In genomic region chr3:122343437-122343853, GRCm38 (mm10) we compare ENCODE assay signal across 20 mouse cellular contexts. TPM values are rescaled to one million over a fixed set of nuclear protein-coding genes. Genes with fewer than 3 reads are reported as not detected.
DNase-seq lines count a peak whose midpoint lies in the region; ATAC-seq and TF ChIP-seq lines count a peak whose summit lies in the region.
"Had no signal": no experiment of that assay in that cellular context is flagged by ENCODE, and none has a peak within 500 bp of the region (broad histone marks: within the 10 kb centered on the region; RNA-seq: fewer than 3 reads in every experiment).

No protein-coding gene starts in this region.

- WGBS in hindbrain, embryonic 16.5 days, result 59% methylated on average over 9 of the region's 9 CpGs
- WGBS in hindbrain, embryonic 14.5 days, result 66% methylated on average over 9 of the region's 9 CpGs
- WGBS in kidney, embryonic 14.5 days, result 68% methylated on average over 9 of the region's 9 CpGs

- no peaks in the 10 kb centered on the region for H3K4me1 ChIP-seq in hindbrain, embryonic 16.5 days (ENCODE audit: control insufficient read depth, insufficient read depth, low read depth, low read length)
- H3K4me1 ChIP-seq in hindbrain, embryonic 14.5 days (replicated peaks; ENCODE audit: control insufficient read depth, insufficient read depth, low read length), result no peaks in the 10 kb centered on the region
- H3K4me1 ChIP-seq in kidney, embryonic 14.5 days (ENCODE audit: control insufficient read depth, insufficient read depth, low read length), result no peaks in the 10 kb centered on the region

- H3K36me3 ChIP-seq in hindbrain, embryonic 16.5 days (ENCODE audit: control insufficient read depth, insufficient read depth, low read length), result no peaks in the 10 kb centered on the region
- no peaks in the 10 kb centered on the region for H3K36me3 ChIP-seq in hindbrain, embryonic 14.5 days (replicated peaks; ENCODE audit: control insufficient read depth, insufficient read depth)
- no peaks in the 10 kb centered on the region for H3K36me3 ChIP-seq in myocyte (ENCODE audit: control insufficient read depth, insufficient read depth)
- H3K36me3 ChIP-seq in kidney, embryonic 14.5 days (ENCODE audit: control insufficient read depth, insufficient read depth, low read length), result no peaks in the 10 kb centered on the region
- H3K36me3 ChIP-seq: forebrain, embryonic 10.5 days; limb, embryonic 13.5 days; neural tube, embryonic 15.5 days had no signal

- TF ChIP-seq POLR2A in myocyte (IDR thresholded peaks at IDR 0.05; ENCODE audit: insufficient read length, low read depth), result no peak

- no peak overlapping the region for H3K4me3 ChIP-seq in hindbrain, embryonic 16.5 days (ENCODE audit: low read length)
- no peak overlapping the region for H3K4me3 ChIP-seq in hindbrain, embryonic 14.5 days (replicated peaks; ENCODE audit: low read length)
- H3K4me3 ChIP-seq in myocyte, result no peak overlapping the region
- no peak overlapping the region for H3K4me3 ChIP-seq in kidney, embryonic 14.5 days (ENCODE audit: low read length)
- H3K4me3 ChIP-seq: forebrain, embryonic 10.5 days; limb, embryonic 13.5 days; neural tube, embryonic 15.5 days had no signal

- H3K9me3 ChIP-seq in hindbrain, embryonic 16.5 days (ENCODE audit: control insufficient read depth, low read length), result no peaks in the 10 kb centered on the region
- H3K9me3 ChIP-seq in hindbrain, embryonic 14.5 days (ENCODE audit: control insufficient read depth, low read length), result no peaks in the 10 kb centered on the region
- no peaks in the 10 kb centered on the region for H3K9me3 ChIP-seq in kidney, embryonic 14.5 days (ENCODE audit: control insufficient read depth, low read length)
- H3K9me3 ChIP-seq: forebrain, embryonic 10.5 days; limb, embryonic 13.5 days; neural tube, embryonic 15.5 days had no signal

- no peak overlapping the region for H3K9ac ChIP-seq in hindbrain, embryonic 16.5 days (ENCODE audit: low read depth, low read length)
- H3K9ac ChIP-seq in hindbrain, embryonic 14.5 days, result no peak overlapping the region
- H3K9ac ChIP-seq in kidney, embryonic 14.5 days (ENCODE audit: low read depth, low read length), result no peak overlapping the region
- H3K9ac ChIP-seq: limb, embryonic 13.5 days; liver, embryonic 14.5 days; neural tube, embryonic 15.5 days had no signal

- no peak overlapping the region for H3K4me2 ChIP-seq in hindbrain, embryonic 16.5 days (ENCODE audit: low read length)
- H3K4me2 ChIP-seq in hindbrain, embryonic 14.5 days (replicated peaks), result no peak overlapping the region
- peak overlapping the region; percentile 55 for H3K4me2 ChIP-seq in myocyte (ENCODE audit: low read depth)
- no peak overlapping the region for H3K4me2 ChIP-seq in kidney, embryonic 14.5 days (replicated peaks; ENCODE audit: low read depth, low read length)
- H3K4me2 ChIP-seq: limb, embryonic 13.5 days; midbrain, embryonic 11.5 days; neural tube, embryonic 15.5 days had no signal

- ATAC-seq in hindbrain, embryonic 16.5 days, result peak; percentile 48; the same call in 1 of the 2 replicates
- ATAC-seq in hindbrain, embryonic 14.5 days (ENCODE audit: low FRiP score), result no peak
- no peak for ATAC-seq in kidney, embryonic 14.5 days (ENCODE audit: low FRiP score, low TSS enrichment)
- ATAC-seq: lung, postnatal 0 days had no signal

- no peak overlapping the region for H3K27ac ChIP-seq in hindbrain, embryonic 16.5 days (ENCODE audit: low read depth, low read length)
- H3K27ac ChIP-seq in hindbrain, embryonic 14.5 days, result no peak overlapping the region
- no peak overlapping the region for H3K27ac ChIP-seq in kidney, embryonic 14.5 days (ENCODE audit: low read depth, low read length)
- H3K27ac ChIP-seq: forebrain, embryonic 10.5 days; limb, embryonic 13.5 days; liver, embryonic 14.5 days; neural tube, embryonic 15.5 days had no signal

- H3ac ChIP-seq in myocyte (ENCODE audit: control insufficient read depth, insufficient read length), result no peak overlapping the region

- DNase-seq in hindbrain, embryonic 14.5 days (ENCODE audit: low spot score), result no peak
- peak; percentile 58 for DNase-seq in right cerebral cortex, adult 18-20 months
- DNase-seq in right cerebral cortex, postnatal 14 days, result no peak
- peak; percentile 76 for DNase-seq in NIH3T3 (ENCODE audit: low read depth)
- DNase-seq in lung, postnatal 36 days, result no peak
- DNase-seq: cerebellum, adult 9-10 months; gastrocnemius, postnatal 25 days; heart, postnatal 14 days; kidney, adult 2 months; layer of hippocampus, postnatal 36 days; thymus, adult 18-20 months had no signal

- H3K27me3 ChIP-seq in hindbrain, embryonic 16.5 days (replicated peaks; ENCODE audit: control insufficient read depth, insufficient read depth, low read length), result no peaks in the 10 kb centered on the region
- H3K27me3 ChIP-seq in hindbrain, embryonic 14.5 days (ENCODE audit: control insufficient read depth, insufficient read depth, low read length), result no peaks in the 10 kb centered on the region
- no peaks in the 10 kb centered on the region for H3K27me3 ChIP-seq in myocyte (ENCODE audit: control insufficient read depth, insufficient read depth, insufficient read length)
- H3K27me3 ChIP-seq in kidney, embryonic 14.5 days (ENCODE audit: control insufficient read depth, insufficient read depth, low read length), result no peaks in the 10 kb centered on the region
- H3K27me3 ChIP-seq: limb, embryonic 13.5 days; neural tube, embryonic 15.5 days had no signal

- H3K79me2 ChIP-seq in myocyte (ENCODE audit: control insufficient read depth, insufficient read depth), result no peaks in the 10 kb centered on the region

TF ChIP-seq in myocyte, 11 proteins besides CTCF, POLR2A, EP300 and RAD21:
- TF ChIP-seq USF1 (IDR thresholded peaks at IDR 0.05; ENCODE audit: low read depth) (no peak), CEBPB (IDR thresholded peaks at IDR 0.05; ENCODE audit: insufficient read depth, poor library complexity, severe bottlenecking) (no peak), MYOD1 (IDR thresholded peaks at IDR 0.05; ENCODE audit: control insufficient read depth in 1 of 3, insufficient read length in 2 of 3, low read depth in 2 of 3) (peak in 2 of 3 experiments; percentile 36 to 37), TCF12 (IDR thresholded peaks at IDR 0.05; ENCODE audit: insufficient read depth, poor library complexity, severe bottlenecking) (no peak)

RNA-seq across cellular contexts. Expression of gene Bcar3, which starts 49.5 kb away (rescaled TPM):
- 6.8 and 7.1 TPM in 2 replicates for polyA plus RNA-seq in hindbrain, embryonic 16.5 days (2015; fragmentation: Nextera tagmentation; extraction: Ambion mirVana)
- 5.2 and 6.2 TPM in 2 replicates for polyA plus RNA-seq in hindbrain, embryonic 14.5 days (2014; fragmentation: Nextera tagmentation; extraction: Ambion mirVana)
- polyA plus RNA-seq in myocyte (2012; fragmentation: generic; extraction: Trizol), result 21.4 TPM
- polyA plus RNA-seq in kidney, embryonic 14.5 days (2014; fragmentation: Nextera tagmentation; extraction: Ambion mirVana), result 9.6 and 13.7 TPM in 2 replicates

Comparison
In these comparisons a context has a peak if more than half of its experiments do, and no peak if none do; other contexts are left out.
1. DNase-seq: peak in right cerebral cortex, adult 18-20 months (single experiment) and NIH3T3 (single experiment); none in hindbrain, embryonic 14.5 days (single experiment), right cerebral cortex, postnatal 14 days (single experiment) and lung, postnatal 36 days (single experiment).